Mouse (Mus musculus) large intestine, adult 2 months (tissue): ENCODE data around the gene a. TPM values are rescaled to one million over a fixed set of nuclear protein-coding genes. Genes with fewer than 3 reads are reported as not detected.
"Not testable (repeated sequence)": the region's sequence is repeated elsewhere in the genome, so short reads cannot be mapped to it uniquely, and the experiment has no call there.

Source experiments
- DNase-seq: peaks from one replicate; pipeline ENCODE4 v3.0.0-alpha.2; 2012; ENCODE audit warnings: low read depth, low spot score
- WGBS: fragments of 180-500 bp; shearing (Covaris S2); methylation state at CpG from one replicate; pipeline ENCODE4 v1.1.7; 2018; 5-methylcytosine and 5-hydroxymethylcytosine counted together
- polyA plus RNA-seq: library from polyadenylated mRNA; depleted of rRNA; stranded (reverse); fragments of >200 nt; gene quantifications from 2 replicates; pipeline ENCODE4 v1.2.3, GENCODE M21; 2012

The a gene
- polyA plus RNA-seq, 1 experiment: 0.36 TPM

DNA sequence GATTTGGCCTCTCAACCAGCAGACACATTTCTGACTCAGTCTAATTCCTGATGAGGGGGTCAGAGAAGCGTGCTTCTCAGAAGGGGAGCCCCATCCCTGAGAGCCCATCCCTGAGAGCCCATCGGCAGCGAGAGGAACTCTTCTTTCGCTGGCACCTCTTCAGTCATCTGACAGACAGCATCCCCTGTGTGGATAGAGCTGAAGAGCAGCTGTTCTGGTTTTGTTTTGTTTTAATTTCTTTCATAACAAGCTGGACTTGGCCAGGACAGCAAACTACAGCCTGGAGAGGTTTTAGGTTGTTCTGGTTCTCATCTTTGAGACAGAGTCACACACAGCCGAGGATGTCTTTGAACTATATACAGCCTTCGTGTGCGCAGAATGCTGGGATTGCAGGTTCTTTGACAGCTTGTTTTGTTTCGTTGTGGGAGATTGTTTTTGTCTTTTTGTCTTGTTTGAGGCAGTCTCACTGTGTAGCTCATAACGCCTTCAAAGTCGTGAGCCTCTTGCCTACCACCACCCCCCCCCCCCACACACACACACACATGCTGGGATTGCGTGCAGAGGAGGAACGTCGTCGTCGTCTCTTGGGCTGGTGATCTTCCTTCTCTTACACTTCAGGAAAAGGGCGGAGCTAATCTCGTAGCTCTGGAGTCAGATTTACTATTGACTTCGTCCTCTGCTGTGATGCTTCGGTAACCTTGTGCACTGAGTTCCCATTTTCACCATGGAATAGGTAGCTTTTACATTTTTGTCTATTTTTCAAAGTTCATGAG, 241.9 kb downstream of the a start:
- WGBS: 34% methylated on average over 19 of the region's 19 CpGs
- no peak for DNase-seq

DNA sequence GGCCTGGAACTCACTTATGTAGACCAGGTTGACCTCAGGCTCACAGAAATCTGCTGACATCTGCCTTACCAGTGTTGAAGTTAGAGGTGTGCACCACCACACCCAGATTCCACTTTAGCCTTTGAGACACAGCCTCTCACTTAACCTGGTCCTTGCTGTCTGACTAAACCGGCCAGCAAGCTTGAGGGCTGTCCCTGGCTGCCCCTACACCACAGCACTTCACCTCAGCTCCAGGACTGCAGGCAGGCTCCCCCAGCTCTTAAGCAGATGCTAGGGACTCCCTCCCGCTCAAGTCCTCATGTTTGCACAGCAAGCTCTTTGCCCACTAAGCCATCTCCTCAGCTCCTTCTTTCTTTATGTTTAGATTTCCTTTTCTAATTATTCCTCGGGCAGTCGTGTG, 248.8 kb downstream of the a start:
- 50% methylated on average over 4 of the region's 4 CpGs for WGBS
- no peak for DNase-seq

DNA sequence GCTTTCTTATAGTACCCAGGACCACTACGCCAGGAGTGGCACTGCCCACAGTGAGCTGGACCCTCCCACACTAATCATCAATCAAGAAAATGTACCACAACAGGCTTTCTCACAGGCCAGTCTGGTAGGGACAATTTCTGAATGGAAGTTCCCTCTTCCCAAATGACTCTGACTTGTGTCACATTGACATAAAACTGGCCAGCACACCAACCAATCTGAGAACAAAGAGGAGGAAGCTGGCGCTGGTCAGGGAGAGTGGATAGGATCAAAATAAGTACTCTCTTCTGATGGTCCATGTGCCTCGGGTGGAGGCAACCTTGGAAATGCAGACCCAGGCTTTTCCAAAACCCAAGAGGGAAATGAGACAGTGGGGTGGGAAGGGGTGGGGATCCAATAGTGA, 253.3 kb downstream of the a start:
- no peak for DNase-seq
- 72% methylated on average over 3 of the region's 3 CpGs for WGBS

DNA sequence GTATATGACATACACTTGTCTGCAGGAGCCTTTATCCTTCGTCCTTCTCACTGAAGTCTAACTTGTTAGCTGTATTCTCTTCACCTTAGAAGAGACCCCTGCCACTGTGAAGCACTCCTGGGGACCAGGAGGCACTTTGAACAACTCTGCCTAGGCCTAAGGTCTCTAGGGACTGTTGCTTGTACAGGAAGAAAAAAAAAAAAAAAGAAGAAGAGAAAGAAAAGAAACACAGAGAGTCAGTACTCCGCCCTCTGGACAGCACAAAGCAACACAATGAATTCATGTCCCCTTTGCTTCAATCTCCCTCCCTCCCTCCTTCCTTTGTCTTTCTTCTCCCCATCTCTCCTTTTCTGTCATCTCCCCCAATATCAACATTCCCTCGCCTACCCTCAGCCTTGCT, 253.9 kb downstream of the a start:
- WGBS: 89% methylated on average over 3 of the region's 3 CpGs
- no peak for DNase-seq

DNA sequence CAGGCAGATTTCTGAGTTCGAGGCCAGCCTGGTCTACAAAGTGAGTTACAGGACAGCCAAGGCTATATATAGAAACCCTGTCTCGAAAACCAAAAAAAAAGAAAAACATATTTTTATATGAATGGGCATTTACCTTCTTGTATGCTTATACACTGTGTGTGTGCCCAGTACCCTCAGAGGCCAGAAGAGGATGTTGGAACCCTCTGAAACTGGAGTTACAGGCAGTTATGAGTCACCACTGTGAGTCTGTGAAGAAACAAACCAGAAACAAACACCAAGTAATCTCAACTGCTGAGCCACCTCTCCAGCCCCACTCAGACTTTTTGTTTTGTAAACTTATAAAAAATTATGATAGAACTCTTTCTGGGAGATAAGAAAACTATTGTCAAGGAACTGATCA, 255.6 kb downstream of the a start:
- 94% methylated on average over 2 of the region's 2 CpGs for WGBS
- no peak for DNase-seq

DNA sequence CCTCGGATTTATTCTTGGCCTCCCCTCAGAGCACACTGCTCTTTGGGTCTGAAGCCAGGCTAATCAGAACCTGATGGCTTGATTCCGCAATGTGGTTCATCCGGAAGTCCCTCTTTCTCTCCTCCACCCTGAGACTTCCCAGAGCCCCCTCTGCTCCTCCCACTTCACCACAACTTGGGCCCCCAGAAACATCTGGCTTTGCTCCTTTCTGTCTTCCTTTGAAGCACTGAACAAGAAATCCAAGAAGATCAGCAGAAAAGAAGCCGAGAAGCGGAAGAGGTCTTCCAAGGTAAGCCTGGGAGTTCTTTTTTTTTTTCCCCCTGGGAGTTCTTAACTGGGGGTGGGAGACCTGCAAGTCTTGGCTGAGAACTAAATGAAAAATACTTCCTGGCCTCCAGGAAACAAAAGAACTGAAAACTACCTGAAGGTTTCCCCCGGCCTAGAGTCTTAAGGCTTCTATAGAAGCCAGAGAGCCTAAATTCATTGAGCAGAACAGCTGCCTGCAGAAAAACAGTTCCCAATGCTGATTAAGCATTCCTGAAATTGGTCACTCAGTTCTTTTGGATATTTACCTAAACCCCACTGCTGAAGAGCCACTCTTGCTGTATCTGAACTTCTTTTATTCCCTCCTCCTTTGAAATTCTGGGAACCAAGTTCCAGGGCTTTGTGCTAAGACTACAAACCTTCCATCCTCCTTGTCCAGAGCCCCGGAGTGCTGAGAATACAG, 256.4 kb downstream of the a start:
- WGBS: 79% methylated on average over 7 of the region's 7 CpGs
- no peak for DNase-seq

DNA sequence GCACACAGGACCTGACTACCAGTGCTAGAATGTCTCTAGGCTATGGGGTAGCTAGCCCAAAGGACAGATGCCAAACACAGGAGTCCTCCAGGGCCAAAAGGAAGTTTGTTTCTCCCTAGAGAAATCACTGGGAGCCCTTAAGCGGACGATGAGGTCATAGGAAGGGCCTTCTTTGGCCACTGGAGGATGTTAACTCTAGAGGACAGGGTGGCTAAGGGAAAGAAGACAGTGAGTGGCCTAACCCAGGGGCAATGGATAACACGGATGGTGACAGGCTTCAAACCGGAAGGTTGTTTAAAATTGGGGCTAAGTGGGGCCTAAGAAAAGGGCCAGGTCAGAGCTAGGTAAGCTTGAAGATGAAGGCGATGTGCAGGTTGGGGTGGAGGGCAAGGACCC, 258.9 kb downstream of the a start:
- WGBS: 10% methylated on average over 5 of the region's 5 CpGs
- DNase-seq: no peak

DNA sequence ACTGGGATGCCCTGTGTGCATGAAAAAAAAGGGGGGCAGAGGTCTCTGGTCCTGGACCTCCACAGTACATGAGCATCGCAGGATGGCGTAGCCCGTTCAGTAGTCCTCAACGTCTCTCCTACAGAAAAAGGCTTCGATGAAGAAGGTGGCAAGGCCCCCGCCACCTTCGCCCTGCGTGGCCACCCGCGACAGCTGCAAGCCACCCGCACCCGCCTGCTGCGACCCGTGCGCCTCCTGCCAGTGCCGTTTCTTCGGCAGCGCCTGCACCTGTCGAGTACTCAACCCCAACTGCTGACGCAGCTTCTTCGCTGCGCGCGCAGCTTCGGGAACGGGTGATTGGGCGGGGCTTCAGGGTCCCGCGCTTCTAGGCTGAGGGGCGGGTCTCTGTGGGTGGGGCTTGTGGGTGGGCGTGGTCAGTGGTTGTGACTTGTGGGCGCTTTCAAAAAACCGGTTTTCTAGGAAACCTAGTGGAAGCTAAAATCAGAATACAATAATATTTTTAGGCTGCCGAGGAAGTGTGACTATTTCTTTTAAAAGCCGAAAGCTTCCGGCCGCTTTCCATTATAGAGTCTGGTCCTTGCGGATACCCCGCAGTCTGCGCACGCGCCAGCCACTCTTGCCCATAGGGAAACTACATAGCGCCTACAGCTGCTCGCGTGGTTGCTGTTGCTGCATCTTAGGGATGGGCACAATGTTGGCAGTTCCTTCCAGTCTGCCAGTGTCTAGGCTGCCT, 259.5 kb downstream of the a start:
- peak; percentile 94 for DNase-seq
- WGBS: under 1% methylated on average over 45 of the region's 45 CpGs

DNA sequence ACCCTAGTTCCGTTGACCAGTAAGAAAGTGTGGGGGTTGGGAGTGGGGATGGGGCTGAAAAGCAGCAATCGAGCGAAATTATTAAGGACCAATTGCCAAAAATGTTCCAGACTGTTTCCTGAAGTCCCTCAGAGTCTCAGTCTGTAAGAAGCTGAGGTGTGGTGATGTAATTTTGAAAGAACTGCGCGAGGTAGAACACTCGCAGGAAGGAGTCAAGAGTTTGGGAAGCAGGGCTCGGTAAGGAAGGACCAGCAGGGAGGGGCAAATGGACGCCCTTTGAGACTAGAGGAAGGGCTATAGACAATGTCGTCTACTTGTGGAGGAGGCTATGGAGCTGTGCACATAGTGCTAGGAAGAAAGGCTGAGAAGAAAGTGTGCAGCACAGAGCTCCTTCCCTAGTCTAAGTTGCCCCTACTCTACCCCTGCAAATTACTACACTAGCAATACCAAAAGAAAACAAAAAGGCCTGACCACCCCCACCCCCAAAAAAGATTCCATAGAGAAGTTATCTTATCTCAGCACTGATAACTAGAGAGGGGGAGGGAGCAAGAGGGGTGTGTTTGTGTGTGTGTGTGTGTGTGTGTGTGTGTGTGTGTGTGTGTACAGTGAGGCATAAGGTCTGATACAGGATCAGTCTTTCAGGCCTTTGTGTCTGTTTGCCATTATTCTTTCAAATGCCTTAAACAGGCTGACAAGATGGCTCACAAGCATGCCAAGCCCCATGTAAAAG, 260.6 kb downstream of the a start:
- DNase-seq: no peak
- 11% methylated on average over 9 of the region's 9 CpGs for WGBS

DNA sequence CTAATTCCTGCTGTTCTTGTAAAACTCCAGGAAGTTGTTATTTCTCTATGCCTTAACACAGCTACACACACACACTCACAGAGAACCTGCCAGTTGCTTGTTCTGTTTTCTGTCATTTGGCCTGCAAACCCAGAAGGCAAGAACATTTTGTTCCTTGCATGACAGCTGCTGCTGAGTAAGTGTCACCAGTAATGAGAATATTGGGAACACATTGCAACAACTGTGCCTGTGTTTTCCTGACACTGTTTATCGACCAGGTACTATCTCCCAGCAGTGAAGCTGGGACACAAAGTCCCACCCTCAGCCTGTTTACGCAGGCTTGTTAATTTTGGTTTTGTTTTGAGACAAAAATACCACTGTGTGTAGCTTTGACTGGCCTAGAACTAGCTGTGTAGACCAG, 261.5 kb downstream of the a start:
- 51% methylated on average over 2 of the region's 2 CpGs for WGBS

DNA sequence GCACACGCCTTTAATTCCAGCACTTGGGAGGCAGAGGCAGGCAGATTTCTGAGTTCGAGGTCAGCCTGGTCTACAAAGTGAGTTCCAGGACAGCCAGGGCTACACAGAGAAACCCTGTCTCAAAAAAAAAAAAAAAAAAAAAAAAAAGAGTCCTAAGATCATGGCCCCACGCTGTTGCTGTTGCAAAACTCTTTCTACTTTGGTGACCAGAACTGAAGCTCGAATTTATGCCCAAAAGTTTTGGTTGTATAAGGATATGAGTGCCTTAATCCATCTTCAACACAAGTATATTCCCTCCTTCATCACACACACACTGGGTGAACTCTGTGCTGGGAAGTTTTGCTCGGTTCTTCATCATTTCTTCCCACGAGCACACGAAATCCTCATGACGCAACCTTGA, 262.3 kb downstream of the a start:
- DNase-seq: not testable (repeated sequence)
- WGBS: 96% methylated on average over 8 of the region's 8 CpGs

More for the DNA sequence above, 261.5 kb downstream of the a start:
- no peak for DNase-seq

DNA sequence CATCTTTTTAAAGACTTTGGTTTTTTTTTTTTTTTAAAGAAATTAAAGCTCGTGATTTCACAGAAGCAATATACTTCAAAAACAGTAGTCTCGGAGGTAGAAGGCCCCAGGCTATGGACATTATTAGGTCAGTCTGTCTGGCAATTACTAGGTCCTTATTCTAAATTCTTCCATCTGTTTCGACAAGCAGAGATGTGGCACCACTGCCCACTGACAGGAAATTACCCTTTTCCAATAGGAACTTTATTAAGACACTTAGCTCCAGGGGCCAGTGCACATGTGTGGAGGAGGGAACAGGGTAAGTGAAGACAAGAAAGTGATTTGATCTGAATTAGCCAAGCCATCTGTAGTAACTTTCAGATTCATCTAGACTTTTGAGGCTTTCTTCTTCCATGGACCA, 263.5 kb downstream of the a start:
- 95% methylated on average over 3 of the region's 3 CpGs for WGBS
- no peak for DNase-seq

DNA sequence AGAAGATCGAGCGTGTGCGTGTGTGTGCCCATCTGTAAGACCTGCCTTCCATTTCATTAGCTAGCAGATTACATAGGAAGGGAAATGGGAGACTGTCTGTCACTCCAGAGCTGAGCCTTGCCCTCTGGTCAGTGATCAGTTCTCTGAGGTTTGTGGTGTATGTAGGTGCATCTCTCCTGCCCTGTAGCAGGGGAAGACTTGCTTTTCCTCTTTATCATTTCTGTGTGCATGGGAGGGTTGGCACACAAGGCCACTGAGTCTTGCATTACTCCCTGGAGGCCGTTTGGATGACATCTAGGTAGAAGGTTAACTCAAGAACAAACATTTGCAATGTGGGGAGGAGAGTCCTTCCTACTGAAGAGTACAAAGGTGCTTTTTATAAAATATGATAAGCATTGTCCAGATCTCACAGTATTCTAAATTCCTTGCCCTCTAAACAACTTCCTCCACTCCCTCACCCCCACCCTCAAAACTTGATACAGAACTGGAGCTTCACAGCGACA, 264.9 kb downstream of the a start:
- DNase-seq: no peak
- WGBS: 28% methylated on average over 5 of the region's 5 CpGs

DNA sequence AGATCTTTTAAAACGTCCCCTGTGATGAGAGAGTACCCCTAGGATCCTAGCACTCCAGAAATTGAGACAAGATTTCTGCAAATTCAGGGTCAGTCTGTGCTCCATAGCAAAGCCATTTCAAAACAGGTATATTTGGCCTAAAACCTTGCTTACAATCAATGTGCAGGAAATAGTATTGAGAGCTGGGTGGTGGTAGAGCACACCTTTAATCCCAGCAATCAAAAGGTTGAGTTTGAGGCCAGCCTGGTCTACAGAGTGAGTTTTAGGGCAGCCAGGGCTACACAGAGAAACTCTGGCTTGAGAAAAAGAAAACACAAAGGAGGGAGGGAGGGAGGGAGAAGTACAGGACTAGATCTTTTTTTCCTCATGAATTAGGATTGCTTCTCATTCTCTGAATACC, 266.2 kb downstream of the a start:
- 64% methylated on average over 1 of the region's 1 CpGs for WGBS
- no peak for DNase-seq

DNA sequence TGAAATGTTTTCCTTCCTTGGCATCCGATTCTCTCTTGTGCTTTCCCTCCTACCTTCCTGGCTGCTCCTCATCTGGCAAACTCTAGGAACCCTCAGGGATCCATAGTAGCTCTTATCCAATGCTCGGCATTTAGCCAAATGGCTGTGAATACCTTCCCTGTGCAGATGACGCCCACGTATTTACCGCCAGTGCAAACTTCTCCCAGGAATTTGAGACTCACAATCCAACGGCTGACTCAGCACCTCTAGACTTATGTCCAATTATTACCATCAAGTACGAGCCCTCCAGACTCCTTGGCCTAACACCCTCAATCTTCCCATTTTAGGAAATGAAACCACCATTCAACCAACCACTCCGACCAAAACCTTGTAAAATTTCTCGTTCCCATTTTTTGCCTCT, 279.8 kb downstream of the a start:
- 61% methylated on average over 9 of the region's 9 CpGs for WGBS
- DNase-seq: no peak

DNA sequence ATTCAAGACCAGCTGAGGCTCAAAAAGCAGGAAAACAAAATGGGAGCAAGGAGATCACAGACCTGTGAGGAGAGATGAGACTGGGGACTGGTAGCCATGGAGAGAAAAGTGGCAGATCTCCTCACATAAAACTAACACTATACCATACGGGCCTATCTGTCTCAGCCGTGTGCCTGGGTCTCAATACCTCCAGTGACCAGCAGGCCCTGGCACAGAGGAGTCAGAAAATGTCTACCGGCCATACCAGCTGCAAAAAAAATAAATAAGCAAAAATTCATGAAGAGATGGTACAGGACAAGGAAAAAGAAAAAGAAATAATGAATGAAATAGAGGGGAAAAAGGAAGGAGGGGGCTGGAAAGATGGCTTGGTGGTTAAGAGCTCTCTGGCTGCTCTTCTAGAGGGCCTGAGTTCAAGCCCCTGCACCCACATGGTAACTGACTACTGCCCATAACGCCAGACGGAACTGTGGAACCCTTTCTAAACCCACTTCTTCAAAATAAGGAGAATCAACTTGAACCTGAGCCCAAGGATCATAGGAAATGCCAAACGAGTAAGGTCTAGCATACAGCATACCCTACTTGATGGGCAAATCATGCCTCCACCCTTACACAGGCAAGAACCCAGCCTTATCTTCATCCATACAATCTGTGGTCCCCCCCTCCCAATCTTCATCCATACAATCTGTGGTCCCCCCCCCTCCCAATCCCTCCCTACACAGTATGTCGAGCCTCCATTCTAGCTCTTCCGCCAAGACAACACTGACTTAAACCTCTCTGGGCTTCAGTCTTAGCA, 281.3 kb downstream of the a start:
- no peak for DNase-seq
- WGBS: 70% methylated on average over 8 of the region's 8 CpGs

DNA sequence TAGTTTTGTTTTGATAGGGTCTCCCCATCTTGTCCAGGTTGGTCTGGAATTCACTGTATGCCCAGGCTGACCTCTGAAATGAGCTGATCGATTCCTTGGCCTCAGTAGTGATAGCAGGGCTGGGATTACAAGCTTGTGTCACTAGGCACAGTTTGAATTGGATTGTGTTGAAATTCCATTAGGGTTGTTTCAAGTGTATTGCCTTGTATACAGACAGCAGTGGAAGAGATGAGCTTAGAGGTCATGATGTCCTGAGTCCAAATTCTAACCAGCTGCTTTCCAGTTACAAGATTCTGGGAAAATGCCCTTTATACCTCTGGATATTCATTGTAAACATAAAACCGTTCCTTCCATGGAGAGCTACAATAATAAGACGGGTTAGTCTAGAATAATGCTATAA, 282.1 kb downstream of the a start:
- WGBS: 7% methylated on average over 3 of the region's 3 CpGs
- no peak for DNase-seq

DNA sequence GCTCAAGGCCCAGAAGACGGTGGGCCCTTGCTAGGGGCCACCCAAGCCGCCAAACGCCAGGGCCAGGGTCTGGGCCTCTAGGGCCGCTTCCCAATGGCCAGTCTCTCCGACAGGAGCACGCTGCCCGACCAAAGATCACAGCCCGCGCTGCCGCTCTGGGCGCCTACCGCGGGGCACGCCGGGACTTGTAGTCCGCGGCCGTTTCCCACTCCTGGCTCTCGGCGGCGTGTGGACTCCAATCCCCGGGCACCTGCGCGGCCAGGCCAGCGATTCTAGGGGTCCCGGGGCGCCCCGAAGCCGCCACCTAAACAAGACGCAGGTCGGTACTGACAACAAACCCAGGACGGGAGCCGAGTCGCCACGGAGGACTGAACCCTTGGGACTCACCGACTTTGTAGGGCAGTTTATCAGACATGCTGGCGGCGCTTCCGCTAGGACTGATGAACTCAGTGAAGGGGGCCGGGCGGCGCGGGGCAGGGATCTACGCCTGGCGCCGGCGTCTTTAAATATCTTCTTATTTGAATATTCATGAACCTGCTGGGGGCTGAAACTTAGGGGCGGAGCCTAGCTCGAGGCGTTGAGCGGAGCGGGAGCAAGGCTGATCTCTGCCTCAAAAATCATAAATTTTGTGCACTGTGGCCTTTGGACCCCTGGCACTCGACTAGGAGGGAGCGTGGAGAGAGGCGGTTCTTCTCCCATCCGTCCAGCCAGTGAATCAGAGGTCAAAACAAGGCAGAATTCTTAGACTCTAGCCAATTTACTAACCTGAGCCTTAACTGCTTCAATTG, 283.0 kb downstream of the a start, which contains the start of gene Ahcy:
TSS of gene Ahcy (minus strand) at position 520 of the 788 bp plus-strand sequence.
- WGBS: under 1% methylated on average over 56 of the region's 56 CpGs
- DNase-seq: peak; percentile 86
